Mouse (Mus musculus): ENCODE results near the gene Edc4.

Edc4 gene

DNA sequence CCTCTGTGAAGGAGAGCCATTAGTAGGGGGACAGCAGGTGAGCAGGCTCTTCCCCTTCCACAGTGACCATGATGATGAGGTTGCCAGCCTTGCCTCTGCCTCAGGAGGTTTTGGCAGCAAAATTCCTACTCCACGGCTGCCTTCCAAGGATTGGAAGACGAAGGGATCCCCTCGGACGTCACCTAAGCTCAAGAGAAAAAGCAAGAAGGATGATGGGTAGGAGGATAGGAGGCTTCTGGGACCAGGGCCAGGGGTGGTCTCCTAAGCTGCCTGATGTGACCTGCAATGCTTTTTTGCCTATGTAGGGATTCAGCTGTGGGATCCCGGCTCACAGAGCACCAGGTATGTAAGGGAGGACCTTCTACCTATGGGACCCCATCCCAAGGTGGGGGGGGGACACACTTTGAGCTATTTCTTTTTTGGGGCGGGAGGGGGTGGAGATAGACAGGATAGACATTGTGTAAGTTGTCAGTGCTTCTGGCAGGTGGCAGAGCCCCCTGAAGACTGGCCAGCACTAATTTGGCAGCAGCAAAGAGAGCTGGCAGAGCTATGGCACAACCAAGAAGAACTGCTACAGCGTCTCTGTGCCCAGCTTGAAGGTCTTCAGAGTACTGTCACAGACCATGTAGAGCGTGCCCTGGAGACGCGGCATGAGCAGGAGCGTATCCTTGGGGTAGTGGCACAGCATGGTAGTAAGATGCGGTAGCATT lies 9.2 kb downstream of the Edc4 start:
- no peak for DNase-seq

DNA sequence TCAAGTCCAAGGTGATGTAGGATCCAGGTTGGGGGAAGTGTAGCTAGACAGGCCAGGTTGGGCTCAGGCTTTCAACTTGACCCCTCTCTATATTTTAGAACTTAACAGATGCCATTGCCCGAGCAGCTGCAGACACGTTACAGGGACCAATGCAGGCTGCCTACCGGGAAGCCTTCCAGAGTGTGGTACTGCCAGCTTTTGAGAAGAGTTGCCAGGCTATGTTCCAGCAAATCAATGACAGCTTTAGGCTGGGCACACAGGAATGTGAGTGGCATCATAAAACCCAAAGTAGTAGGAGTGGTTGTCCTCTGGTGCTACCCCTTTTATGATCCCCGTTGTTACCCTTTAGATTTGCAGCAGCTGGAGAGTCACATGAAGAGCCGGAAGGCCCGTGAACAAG lies 10.2 kb downstream of the Edc4 start:
- DNase-seq: peak; percentile 95

DNA sequence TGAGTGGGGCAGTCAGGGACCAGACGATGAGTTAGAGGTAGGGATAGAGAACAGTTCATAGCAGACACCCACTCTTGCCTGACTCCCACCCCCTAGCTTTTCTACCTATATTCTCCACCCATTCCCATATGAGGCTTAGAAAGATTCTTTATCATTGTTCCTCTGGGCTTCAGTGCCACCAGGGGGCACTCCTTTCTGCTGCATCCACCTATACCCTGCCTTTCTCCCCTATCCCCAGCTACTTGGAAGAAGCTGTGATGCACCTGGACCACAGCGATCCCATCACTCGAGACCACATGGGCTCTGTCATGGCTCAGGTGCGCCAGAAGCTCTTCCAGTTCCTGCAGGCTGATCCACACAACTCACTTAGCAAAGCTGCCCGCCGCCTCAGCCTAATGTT lies 11.8 kb downstream of the Edc4 start:
- DNase-seq: no peak

DNA sequence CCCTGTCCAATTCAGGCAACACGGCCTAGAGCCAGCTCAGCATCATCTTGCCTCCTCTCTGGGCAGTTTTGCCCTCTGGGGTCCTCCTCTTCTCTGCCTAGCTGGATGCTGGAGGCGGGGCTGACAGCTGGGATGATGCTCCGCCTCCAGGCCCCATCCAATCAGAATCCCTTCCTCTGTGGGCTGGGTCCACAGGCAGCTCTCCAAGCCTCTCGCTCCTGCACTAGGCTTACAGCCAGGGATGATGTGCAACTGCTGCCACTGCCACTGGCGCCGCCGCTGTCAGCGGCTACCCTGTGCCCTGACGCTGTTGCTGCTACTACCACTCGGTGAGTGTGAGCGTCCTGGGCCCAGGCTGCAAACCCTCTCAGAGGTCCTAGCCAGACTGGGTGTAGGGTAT lies 12.7 kb downstream of the Edc4 start, which contains the start of gene Nrn1l:
Gene Nrn1l (plus strand): TSS at position 229 of the 400 bp plus-strand sequence.
- DNase-seq: peak; percentile 98

DNA sequence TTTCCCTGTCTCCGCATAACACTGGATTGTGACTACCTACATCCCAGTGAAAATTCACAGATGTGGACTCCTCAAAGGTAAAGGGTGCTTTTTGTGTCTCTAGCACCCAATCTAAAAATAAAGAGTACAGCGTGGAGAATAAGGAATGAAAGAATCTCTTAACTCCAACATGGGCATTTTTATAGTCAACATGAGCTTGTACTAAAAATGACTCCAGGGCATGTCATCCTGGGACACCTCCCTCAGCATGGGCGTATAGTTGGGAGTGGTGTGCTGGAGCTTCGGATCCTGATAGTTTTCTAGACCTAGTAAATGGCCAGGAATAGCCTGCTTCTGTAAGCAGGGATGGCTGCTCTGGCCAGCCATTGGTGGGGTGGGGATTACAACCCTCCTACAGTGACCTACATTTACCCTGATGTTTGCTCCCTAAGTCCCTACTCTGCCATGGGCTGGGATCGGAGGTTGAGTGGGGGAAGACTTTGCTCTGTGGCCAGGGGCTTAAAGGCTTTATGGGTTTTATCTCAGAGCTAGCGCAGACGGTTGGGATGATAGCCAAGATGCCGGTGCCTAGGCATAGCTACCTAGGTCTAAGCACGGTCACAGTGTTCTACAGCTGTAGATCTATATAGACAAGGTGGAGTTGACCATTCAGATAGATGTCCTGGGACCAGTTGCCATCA lies 17.3 kb downstream of the Edc4 start:
- DNase-seq: no peak

DNA sequence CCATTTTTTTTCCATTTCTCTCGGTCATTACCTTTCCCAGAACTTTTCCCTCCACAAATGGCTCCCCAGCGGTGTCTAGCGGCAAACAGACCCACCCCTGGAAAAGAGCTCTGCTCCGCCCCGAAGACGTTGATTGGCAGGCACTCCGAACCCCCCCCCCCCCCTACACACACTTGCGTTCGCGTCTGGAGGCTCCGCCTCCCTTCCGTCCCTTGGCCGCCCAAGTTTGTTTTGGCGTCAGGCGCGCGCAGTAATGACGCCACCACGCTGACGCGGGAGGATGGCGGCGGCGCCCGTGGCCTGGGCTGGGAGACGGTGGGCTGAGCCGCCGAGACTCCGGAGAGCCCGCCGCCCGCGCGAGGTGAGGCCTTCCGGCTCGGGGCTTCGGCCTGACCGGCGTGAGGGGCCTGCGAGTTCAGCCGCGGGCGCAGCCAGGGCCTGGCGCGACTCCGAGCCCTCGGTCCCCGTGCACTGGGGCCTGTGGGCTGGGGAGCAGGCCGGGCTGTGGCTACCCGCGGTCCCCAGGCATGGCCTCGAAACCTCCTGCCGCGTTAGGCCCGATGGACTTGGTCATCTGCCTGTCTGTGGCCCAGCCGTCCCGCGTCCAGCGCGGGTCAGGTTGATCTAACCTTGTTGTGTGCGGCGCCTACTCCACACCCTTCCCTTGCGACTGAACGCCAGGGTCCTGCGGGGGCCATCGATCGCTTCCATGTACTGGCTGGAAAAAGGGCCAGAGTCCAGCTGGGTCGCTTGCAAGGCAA lies 19.7 kb downstream of the Edc4 start, which contains the start of gene Pskh1:
Gene Pskh1 (plus strand): TSS at position 262 of the 761 bp plus-strand sequence.
- peak; percentile 99 for DNase-seq

DNA sequence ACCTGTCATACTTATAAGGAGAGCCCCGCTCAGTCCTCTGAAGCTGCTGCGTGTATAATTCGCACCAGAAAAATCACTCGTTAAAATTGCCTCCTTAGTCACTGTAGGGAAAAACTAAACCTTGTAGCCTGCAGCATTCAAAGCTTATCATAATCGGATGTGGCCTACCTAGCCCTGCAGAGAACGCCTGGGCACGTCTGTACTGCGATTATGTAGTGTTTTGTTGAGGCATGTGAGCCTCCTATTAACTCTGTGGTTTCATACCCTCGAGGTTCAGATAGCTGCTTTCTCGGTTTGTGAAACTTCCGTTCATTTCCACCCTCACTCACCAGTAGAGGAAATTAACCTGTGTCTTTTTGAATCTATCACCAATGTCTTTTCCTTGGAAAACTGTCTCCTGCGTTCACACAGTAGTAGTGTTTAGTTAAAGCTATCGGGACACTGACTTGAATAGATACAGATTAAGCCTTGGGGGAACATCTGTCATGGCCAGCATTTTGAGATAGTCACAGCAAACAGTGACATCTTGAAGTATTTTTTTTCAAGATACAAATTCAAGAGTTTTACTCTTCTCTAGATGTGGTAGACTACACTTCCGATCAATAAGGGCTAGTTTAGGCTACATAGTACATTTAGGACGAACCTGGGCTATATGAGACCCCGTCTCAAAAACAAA lies 20.4 kb downstream of the Edc4 start:
- DNase-seq: no peak

DNA sequence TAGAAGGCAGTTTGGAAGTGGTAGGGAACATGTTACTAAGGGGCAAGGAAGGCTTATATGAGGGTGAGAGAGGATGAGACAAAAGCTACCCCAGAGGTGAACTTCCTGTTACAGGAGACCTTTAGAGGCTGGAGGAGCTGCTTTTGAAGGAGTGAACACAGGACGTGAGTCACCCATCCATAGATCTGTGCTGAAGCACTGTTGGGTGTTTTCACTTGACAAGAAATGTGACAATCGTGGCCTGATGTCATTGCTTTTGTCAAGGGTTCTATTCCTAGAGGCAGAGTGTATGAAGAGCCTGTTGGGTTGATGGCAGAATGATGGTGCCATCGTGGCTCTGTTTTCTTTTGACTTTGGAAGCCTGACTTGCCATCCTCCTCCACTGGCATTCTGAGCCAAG lies 38.7 kb downstream of the Edc4 start:
- DNase-seq: no peak

DNA sequence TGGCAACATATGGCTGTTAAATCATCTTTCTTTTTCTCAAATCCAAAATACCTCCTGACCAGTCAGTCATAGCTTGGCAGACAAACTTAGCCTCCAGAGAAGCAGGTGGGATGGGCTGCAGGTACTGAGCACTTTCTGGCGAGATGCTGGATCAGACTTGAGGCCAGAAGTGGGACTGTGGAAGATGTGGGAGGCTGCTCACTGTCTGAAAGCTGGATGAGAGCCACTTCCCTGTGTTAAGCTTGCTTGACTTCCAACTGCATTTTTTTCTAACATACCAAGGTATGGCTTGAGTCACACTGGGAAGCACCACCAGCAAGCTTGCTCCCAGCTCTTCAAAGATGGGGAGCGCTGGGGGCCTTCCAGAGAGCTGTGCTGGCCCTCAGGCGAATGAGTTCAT lies 44.4 kb downstream of the Edc4 start:
- no peak for DNase-seq

DNA sequence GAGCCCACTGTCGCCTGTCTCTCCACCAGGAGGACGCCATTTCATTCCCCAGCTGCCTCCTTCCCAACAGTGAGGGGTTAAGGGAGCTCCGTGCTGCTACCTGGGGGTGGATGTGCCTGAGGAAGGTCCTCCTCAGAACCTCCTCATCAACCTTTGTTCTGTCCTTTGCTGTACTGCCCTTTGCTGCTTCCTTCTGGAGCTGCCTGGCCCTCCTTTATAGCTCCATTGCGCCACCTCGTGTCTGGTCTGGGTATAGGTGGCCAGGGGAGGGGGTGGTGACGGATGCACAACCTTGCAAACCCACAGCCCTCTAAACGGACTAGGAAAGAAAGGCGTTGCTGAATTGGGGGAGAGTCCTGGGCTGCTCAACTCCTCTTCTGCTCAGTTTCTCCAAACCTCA lies 49.9 kb downstream of the Edc4 start:
- peak; percentile 98 for DNase-seq

DNA sequence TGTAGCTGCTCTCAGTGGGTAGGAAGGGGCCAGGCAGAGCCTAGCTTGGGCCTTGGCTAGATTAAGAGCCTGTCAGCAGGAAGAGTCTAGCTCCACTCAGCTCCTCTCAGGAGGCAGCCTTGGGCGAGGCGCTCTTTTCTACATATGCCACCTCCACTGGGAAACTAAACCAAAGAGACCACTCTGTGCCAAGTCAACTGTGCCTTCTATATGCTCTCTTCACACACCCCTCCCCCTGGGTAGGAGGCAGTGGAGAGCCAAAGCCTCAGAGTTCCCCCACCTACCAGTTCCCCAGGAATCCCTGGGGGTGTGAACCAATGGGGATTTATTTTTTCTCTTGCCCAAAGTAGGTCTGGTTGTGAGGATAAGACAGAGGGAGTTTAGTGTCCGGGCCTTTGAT lies 50.6 kb downstream of the Edc4 start:
- peak; percentile 90 for DNase-seq

DNA sequence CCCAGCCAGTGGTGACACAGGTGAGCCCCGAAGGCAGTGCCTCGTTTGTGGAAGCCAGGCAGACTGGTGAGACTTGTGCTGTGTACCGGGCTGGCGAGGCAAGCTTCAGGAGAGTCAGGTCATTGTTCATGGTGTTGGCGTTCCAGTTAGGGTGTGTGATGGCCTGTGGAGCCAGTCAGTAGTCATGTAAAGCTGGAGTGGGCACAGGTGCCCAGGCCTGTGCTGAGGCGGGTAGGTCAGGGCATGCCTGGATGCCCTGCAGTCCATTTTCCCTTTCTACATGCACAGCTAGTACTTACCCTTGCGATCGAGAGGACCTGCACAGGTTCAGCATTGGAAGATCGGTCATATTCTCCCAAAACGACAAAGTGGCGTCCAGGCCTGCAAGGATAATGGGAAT lies 51.8 kb downstream of the Edc4 start:
- DNase-seq: peak; percentile 92

DNA sequence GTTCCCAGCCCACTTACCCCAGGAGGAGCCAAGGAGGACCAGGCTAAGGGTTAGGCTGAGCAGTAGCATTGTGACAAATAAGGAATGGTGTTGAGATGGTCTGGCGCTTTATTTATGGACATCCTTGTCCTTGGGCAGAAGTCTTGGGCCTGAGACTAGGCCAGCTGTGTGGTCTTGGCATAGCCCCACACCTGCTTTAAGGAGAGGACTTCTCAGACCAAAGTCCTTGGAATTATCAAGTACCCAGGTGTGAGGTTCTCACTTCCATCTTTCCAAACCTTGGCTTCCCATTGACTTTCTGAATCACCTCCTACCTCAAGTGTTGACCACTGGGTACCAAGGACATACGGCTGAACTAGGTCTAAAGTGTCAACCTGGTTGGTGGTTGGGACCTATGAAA lies 53.1 kb downstream of the Edc4 start, which contains the start of gene Ctrl:
Gene Ctrl (minus strand): TSS at position 101 of the 400 bp plus-strand sequence.
- no peak for DNase-seq

DNA sequence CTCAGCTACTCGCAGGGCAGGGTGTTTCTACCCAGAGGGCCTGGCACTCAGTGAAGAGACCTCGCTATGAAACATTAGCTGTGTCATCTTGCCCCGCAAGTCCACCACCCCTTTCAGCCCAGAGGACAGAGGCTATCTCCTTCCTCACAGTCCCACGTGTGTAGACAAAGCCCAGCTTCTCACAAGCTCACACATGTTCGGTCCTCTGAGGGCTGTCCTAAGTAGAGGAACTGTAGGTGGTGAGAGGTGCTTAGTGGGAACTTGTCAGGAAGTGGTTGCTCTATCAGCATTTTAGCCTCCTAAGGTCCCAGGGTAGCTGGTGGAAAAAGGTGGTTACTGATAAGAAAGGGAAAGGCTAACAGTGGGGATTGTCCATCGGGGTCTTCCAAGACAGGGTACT lies 54.4 kb downstream of the Edc4 start:
- no peak for DNase-seq

DNA sequence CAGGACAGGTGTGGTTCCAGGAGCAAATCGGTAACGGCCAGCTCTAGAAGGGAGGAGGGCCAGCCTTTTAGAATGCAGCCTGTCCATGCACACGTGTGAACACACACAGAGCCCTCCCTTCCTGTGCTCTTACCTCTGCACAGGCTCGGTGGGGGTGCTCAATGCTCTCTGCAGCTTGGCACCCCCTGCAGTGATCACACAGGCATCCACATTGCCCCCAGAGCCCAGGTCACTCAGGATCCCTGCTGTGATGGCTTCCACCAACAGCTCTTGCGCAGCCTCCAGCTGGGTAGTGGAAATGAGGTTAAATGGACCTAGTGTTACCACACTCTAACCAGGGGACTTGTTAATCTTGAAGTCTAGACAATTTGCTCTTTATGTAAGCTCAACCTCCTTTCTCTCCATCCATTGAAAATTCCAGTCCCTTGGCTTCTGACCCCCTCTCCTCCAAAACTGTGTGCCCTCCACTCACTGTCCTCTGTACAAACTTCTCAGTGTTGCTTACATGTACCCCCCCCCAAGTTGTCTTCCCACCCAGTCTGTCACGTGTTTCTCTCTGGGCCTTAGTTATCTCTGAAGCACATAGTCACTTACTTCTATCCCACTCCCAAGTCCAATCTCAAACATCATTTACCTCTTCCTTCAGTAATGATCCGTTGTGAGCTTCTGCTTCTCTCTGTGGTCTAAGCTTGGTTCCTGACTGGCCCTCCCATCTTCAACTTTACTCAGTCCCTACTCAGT lies 55.4 kb downstream of the Edc4 start:
- peak; percentile 95 for DNase-seq

DNA sequence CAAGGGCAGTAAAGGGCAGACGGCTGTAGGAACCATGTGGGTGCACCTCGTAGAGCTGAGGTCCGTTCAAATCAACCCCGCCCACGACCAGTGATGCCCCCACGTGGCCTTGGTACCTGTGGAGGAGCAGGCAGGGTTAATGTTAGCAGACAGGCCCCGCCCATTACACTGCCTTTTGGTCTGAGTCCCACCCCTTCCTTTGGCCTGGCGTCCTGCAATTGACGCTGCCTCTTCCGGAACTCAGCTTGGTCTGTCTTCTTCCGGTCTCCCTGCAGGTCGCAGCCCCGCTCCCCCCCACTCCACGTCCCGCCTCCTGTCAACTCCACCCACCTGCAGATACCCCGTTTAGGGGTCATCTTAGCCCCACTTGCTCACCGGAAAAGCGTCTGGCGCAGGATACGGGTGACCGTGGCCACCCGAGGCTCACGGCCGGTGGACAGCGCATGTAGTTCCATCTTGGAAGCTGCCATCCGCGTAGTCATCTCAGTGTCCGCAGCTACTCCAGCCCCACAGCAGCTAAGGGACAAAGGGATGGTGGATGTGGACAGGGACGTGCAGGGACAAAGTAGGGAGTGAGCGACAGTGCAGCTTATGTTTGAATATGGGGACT lies 56.3 kb downstream of the Edc4 start:
- peak; percentile 100 for DNase-seq

DNA sequence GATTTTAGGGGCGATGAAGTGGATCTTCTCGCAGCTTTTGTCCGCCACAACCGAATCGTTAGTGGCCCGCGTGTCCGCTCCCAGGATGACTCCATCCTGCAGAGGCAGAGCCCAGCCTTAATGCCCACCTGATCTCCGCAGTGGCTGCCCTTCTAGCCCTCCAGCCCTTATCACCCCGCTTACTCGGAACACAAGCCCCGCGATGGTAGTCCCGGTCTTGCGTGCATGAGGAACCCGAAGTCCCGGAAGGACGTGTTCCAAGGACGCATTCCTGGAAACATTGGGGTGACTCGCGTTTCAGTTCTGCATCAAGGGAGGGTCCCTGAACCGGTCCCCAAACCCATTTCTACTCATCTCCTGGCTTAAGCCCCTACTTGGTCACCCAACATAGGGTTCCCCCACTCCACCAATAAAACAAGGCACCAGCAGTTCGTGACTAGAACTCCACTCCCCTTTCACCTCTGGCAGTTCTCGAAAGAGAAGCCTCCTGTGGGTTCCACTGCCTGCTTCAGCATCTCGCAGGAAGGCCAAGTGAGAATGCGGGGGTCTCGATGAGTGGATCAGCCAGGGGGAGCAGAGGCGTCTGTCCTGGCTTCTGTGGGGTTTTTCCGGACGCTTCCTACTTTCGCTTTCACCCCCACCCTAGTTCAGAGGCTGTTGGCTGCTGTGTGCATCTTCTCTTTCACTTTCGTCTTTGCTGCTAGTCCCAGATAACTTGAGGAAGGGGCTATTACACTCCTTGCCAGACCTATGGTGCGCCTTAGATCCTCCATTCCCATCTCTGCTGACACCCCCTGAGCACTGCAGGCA lies 57.0 kb downstream of the Edc4 start:
- peak; percentile 98 for DNase-seq

DNA sequence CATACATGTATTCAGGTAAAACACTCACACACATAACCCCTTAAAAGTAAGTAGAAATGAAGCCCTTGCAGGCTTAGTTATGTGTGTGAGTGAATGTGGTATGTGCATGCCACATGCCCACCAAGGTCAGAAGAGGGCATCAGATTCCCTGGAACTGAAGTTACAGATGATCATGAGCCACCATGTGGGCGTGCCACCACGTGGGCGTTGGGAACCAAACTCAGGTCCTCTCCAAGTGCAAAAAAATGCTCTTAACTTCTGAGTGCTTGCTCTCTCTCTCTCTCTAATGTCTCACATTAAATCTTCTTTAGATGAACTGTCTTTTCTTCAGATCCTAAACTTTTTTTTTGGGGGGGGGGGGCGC lies 57.6 kb downstream of the Edc4 start, which contains the start of gene Psmb10:
Gene Psmb10 (minus strand): TSS at position 139 of the 364 bp plus-strand sequence.
- DNase-seq: no peak

DNA sequence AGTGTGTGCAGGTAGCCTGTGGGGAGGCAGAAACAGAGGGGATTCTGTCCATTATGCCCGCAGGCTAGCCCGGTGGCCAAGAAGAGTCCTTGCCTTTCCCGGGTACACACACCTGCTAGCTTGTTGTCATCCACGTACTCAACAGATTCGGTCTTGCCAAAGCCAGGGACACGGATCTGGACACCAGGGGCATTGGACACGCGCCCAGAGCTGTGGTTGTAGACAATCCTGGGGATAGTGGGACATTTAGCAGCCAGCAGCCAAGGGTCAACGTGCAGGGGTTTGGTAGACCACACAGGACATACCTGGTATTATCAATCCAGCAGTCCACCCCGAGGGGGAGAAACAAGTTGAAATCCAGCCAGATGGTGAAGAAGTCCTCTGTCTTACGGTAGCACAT lies 61.3 kb downstream of the Edc4 start:
- peak; percentile 90 for DNase-seq

DNA sequence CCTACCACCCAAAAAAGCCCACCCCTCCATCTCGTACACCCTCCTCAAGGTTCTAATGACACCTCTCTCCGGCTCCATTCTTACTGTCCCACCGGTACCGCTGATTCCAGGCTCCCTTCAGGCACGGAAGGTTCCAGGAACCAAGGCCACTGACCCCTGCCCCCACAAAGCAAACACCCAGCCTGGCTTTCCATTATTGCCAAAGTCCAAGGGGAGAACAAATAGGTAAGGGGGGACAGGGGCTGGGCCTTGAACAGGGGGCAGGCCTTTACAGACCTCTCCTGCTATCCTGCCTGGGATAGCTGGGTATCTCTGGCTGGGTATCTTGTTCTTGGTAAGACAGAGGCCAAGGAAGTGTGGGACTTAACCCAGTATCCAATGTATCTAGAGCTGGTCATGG lies 61.9 kb downstream of the Edc4 start:
- peak; percentile 82 for DNase-seq

DNA sequence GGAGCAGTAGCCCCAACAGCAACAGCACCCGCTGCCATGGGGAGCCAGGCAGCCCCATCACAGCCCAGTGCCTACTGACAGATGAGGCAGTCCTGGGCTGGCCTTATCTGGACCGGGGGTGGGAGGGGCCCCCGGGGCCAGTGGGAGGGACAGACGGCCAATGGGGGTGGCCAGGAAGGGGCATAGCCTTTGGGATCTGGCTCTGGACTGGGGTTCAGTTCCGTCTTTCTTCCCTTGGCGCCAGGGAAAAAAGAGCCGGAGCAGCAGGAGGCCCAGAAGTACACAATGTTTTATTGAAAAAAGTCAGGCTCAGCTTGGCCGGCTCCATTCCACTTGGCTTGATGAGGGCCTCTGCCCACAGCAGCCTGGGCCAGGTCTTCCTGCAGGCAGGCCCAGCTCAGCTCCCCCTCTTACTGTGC lies 62.6 kb downstream of the Edc4 start, which contains the start of gene Lcat:
Gene Lcat (minus strand): TSS at position 62 of the 419 bp plus-strand sequence.
- peak; percentile 95 for DNase-seq
